Mouse (Mus musculus) right cerebral cortex, adult 18-20 months (tissue): Measurements from ENCODE around the gene Tigar.

Experiments used
- DNase-seq: peaks from one replicate; pipeline ENCODE4 v3.0.0; 2022; ENCODE audit warnings: mixed read lengths

The Tigar gene

GRCm38 (mm10) chr6:127109402-127109930, at the start of gene Tigar:
Gene Tigar, minus strand, starts transcription at chr6:127109557.
- peak; percentile 97 for DNase-seq

- no peak for DNase-seq
These were observed 48.0 kb upstream of the Tigar start for GRCm38 (mm10) chr6:127157321-127157720.

- DNase-seq, result no peak
These were observed 46.1 kb upstream of the Tigar start for GRCm38 (mm10) chr6:127155468-127155867.

- no peak for DNase-seq
These were observed 45.4 kb upstream of the Tigar start for GRCm38 (mm10) chr6:127154708-127155268.

GRCm38 (mm10) chr6:127153972-127154707, 44.8 kb upstream of the Tigar start:
- no peak for DNase-seq

- peak; percentile 19 for DNase-seq
These were observed 44.0 kb upstream of the Tigar start for GRCm38 (mm10) chr6:127153296-127153800.

GRCm38 (mm10) chr6:127152106-127152951, 43.0 kb upstream of the Tigar start, which contains the start of gene Ccnd2:
Gene Ccnd2, minus strand, starts transcription at chr6:127152193.
- peak; percentile 50 for DNase-seq

- DNase-seq, result peak; percentile 25
These were observed 42.3 kb upstream of the Tigar start for GRCm38 (mm10) chr6:127151565-127152105.

- peak; percentile 75 for DNase-seq
These were observed 41.6 kb upstream of the Tigar start for GRCm38 (mm10) chr6:127150663-127151564.

- peak; percentile 43 for DNase-seq
These were observed 40.7 kb upstream of the Tigar start for GRCm38 (mm10) chr6:127149944-127150662.

- peak; percentile 30 for DNase-seq
These were observed 40.1 kb upstream of the Tigar start for GRCm38 (mm10) chr6:127149303-127149943.

GRCm38 (mm10) chr6:127148526-127149302, 39.4 kb upstream of the Tigar start:
- DNase-seq, result peak; percentile 35

- peak; percentile 81 for DNase-seq
These were observed 38.3 kb upstream of the Tigar start for GRCm38 (mm10) chr6:127147665-127148064.

- no peak for DNase-seq
These were observed 37.1 kb upstream of the Tigar start for GRCm38 (mm10) chr6:127146322-127146947.

GRCm38 (mm10) chr6:127145464-127146190, 36.3 kb upstream of the Tigar start:
- DNase-seq, result no peak

- DNase-seq, result no peak
These were observed 34.4 kb upstream of the Tigar start for GRCm38 (mm10) chr6:127143576-127144288.

GRCm38 (mm10) chr6:127143124-127143520, 33.8 kb upstream of the Tigar start:
- DNase-seq, result no peak
